Mouse (Mus musculus): ENCODE results near the gene 4930578C19Rik. TPM values are rescaled to one million over a fixed set of nuclear protein-coding genes. Genes with fewer than 3 reads are reported as not detected.
"Not testable (repeated sequence)": the region's sequence is repeated elsewhere in the genome, so short reads cannot be mapped to it uniquely, and the experiment has no call there.

The 4930578C19Rik gene
- polyA plus RNA-seq, 1 experiment from 2014 or later = not detected

GRCm38 (mm10) chrX:18402296-18402695 is 58.9 kb downstream of the 4930578C19Rik start:
- H3K36me3 ChIP-seq = no peaks in the 10 kb centered on the region
- no peak for DNase-seq
- no peak overlapping the region for H3K4me2 ChIP-seq
- no peaks in the 10 kb centered on the region for H3K9me3 ChIP-seq (replicated peaks)
- no peak overlapping the region for H3K4me3 ChIP-seq (replicated peaks)
- H3K27ac ChIP-seq = no peak overlapping the region
- no peaks in the 10 kb centered on the region for H3K27me3 ChIP-seq
- H3K4me1 ChIP-seq (replicated peaks) = no peaks in the 10 kb centered on the region
- no peak overlapping the region for H3K9ac ChIP-seq
- ATAC-seq (ENCODE audit: low read depth) = no peak
- WGBS (ENCODE audit: insufficient replicate concordance) = 44% methylated on average over 10 of the region's 10 CpGs

GRCm38 (mm10) chrX:18396700-18397099 is 64.5 kb downstream of the 4930578C19Rik start:
- Histone ChIP-seq H3K9me3 (replicated peaks) (no peaks in the 10 kb centered on the region), H3K4me2 (no peak overlapping the region), H3K4me1 (replicated peaks) (no peaks in the 10 kb centered on the region), H3K27me3 (no peaks in the 10 kb centered on the region), H3K9ac (no peak overlapping the region), H3K27ac (no peak overlapping the region), H3K36me3 (no peaks in the 10 kb centered on the region), H3K4me3 (replicated peaks) (no peak overlapping the region)
- DNase-seq = no peak
- no peak for ATAC-seq (ENCODE audit: low read depth)
- WGBS (ENCODE audit: insufficient replicate concordance) = 74% methylated on average over 2 of the region's 2 CpGs

- H3K27ac ChIP-seq; H3K27me3 ChIP-seq; H3K9me3 ChIP-seq (replicated peaks); DNase-seq; H3K4me2 ChIP-seq; ATAC-seq (ENCODE audit: low read depth); H3K9ac ChIP-seq; H3K4me1 ChIP-seq (replicated peaks); H3K36me3 ChIP-seq; H3K4me3 ChIP-seq (replicated peaks): not testable (repeated sequence)
- 64% methylated on average over 5 of the region's 5 CpGs for WGBS (ENCODE audit: insufficient replicate concordance)
Measured at GRCm38 (mm10) chrX:18384181-18384580, 77.0 kb downstream of the 4930578C19Rik start.

Data from liver, embryonic 13.5 days (tissue).